Mouse (Mus musculus) urinary bladder, postnatal 36 days (tissue): ENCODE data around the gene Opcml.

ENCODE experiments used
- DNase-seq, 2 experiments: peaks; one replicate each; pipeline ENCODE4 v3.0.0; 2022; ENCODE audit warnings: low spot score in 2 of 2, mixed read lengths in 1 of 2

The Opcml gene

GRCm38 (mm10) chr9:28247742-28248503, 457.3 kb downstream of the Opcml start:
- no peak for DNase-seq

GRCm38 (mm10) chr9:28251341-28251740, 460.8 kb downstream of the Opcml start:
- DNase-seq: no peak

- DNase-seq: no peak
These were observed 464.7 kb downstream of the Opcml start for GRCm38 (mm10) chr9:28255128-28255904.

GRCm38 (mm10) chr9:28255905-28256268, 465.3 kb downstream of the Opcml start:
- DNase-seq: no peak

GRCm38 (mm10) chr9:28261078-28261753, 470.6 kb downstream of the Opcml start:
- DNase-seq: peak; percentile 42 to 63

GRCm38 (mm10) chr9:28262021-28262420, 471.4 kb downstream of the Opcml start:
- no peak for DNase-seq

- DNase-seq: no peak
These were observed 472.3 kb downstream of the Opcml start for GRCm38 (mm10) chr9:28262896-28263295.

- DNase-seq: no peak
These were observed 474.2 kb downstream of the Opcml start for GRCm38 (mm10) chr9:28264761-28265160.

- no peak for DNase-seq
These were observed 483.2 kb downstream of the Opcml start for GRCm38 (mm10) chr9:28273816-28274215.

- DNase-seq: no peak
These were observed 488.0 kb downstream of the Opcml start for GRCm38 (mm10) chr9:28278555-28278954.

- DNase-seq: no peak
These were observed 490.4 kb downstream of the Opcml start for GRCm38 (mm10) chr9:28281025-28281424.

GRCm38 (mm10) chr9:28281571-28281970, 491.0 kb downstream of the Opcml start:
- no peak for DNase-seq

GRCm38 (mm10) chr9:28285016-28285415, 494.4 kb downstream of the Opcml start:
- no peak for DNase-seq

GRCm38 (mm10) chr9:28286384-28286783, 495.8 kb downstream of the Opcml start:
- no peak for DNase-seq

GRCm38 (mm10) chr9:28287485-28287884, 496.9 kb downstream of the Opcml start:
- no peak for DNase-seq

GRCm38 (mm10) chr9:28289696-28290330, 499.2 kb downstream of the Opcml start:
- no peak for DNase-seq

- no peak for DNase-seq
These were observed 513.1 kb downstream of the Opcml start for GRCm38 (mm10) chr9:28303659-28304058.

- DNase-seq: no peak
These were observed 516.0 kb downstream of the Opcml start for GRCm38 (mm10) chr9:28306364-28307121.

GRCm38 (mm10) chr9:28307122-28307430, 516.5 kb downstream of the Opcml start:
- no peak for DNase-seq

GRCm38 (mm10) chr9:28307481-28308050, 517.0 kb downstream of the Opcml start:
- DNase-seq: no peak

- no peak for DNase-seq
These were observed 527.3 kb downstream of the Opcml start for GRCm38 (mm10) chr9:28317881-28318280.
